Mouse (Mus musculus) bone marrow macrophage, adult 2 months (primary cell): ENCODE measurements around the gene Slc4a1ap.

Experiments
- CTCF ChIP-seq: IDR thresholded peaks from 2 replicates; pipeline ENCODE4 v1.5.1; 2012; ENCODE audit warnings: low read depth, mild to moderate bottlenecking, low read length, moderate library complexity
- POLR2A ChIP-seq: IDR thresholded peaks from 2 replicates; pipeline ENCODE4 v1.6.1; 2012; ENCODE audit warnings: mild to moderate bottlenecking, low read depth, low read length, borderline replicate concordance

GRCm38 (mm10) chr5:31567951-31568657 lies 41.3 kb downstream of the Slc4a1ap start:
- TF ChIP-seq POLR2A, result no peak
- TF ChIP-seq CTCF, result no peak
